Mouse (Mus musculus): Measurements from ENCODE around the gene Efna4.

Gene Efna4

DNA sequence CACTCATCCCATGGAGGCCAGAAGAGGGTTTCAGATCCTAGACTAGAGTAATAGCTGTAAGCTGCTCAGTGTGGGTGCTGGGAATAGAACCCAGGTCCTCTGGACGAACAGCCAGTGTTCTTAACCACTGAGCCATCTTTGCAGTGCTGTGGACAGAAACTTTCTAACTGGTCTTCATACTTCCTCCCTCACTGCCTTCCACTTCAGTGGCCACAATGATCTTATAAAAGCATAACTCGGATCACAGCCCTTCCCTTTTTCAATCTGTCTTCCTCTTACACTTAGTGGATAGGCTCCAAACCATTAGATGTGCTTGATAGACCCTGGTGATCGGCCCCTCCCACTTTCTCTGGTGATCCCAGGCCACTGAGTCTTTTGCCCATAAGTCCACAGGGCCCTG lies 22.4 kb upstream of the Efna4 start:
- no peak for DNase-seq

DNA sequence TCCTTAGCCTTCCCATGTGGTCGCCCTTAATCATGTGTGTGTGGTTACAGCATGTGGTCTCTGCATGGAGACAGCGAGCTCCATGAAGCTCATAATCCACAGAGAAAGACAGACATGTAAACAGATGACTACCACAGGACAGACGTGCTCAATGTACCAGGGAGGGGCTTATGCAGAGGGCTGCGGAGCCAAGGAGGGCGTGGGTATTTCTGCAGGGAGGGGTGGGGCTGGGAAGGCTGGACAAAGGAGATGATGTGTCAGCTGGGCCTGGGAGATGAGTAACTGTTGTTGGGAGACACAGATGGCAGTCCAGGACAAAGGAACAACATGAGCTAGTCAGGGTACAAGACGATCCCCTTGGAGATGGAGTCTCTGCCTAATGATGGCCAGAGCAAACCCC lies 21.8 kb upstream of the Efna4 start:
- no peak for DNase-seq

DNA sequence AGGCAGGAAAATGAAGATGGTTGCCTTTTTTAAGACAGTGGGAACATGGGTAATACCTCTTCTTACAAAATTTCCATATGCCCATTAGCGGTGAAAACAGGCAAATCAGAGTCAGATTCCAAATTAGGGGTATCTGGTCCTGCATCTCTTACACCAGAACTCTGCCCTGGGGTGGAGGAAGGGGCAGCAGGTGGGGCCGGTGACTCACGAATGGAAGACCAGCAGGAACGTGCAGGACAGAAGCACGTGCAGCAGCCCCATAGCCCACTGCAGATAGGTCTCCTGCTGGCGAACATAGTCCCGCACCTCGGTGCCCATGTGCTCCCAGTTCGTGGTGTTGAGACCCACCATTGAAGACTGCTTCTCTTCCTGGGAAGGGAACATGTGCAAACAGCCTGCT lies 18.2 kb upstream of the Efna4 start:
- no peak for DNase-seq

DNA sequence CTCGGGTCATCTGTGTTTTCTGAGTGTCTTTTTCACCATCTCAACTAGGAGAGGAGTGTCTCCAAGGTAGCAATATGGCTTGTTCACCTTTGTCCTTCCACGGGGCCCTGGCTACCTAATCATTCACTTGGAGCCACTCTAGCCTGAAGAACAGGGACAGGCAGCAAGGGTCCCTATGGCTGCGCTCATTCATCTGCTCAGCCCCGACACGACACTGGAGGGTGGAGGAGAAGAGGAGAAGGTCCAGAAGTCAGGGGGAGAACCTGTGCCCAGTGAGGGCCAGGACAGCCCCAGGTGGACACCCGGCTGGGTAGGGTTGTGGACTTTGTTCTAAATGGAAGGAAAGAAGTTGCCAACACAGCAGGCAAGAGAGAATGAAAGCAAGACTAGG lies 17.7 kb upstream of the Efna4 start:
- no peak for DNase-seq

DNA sequence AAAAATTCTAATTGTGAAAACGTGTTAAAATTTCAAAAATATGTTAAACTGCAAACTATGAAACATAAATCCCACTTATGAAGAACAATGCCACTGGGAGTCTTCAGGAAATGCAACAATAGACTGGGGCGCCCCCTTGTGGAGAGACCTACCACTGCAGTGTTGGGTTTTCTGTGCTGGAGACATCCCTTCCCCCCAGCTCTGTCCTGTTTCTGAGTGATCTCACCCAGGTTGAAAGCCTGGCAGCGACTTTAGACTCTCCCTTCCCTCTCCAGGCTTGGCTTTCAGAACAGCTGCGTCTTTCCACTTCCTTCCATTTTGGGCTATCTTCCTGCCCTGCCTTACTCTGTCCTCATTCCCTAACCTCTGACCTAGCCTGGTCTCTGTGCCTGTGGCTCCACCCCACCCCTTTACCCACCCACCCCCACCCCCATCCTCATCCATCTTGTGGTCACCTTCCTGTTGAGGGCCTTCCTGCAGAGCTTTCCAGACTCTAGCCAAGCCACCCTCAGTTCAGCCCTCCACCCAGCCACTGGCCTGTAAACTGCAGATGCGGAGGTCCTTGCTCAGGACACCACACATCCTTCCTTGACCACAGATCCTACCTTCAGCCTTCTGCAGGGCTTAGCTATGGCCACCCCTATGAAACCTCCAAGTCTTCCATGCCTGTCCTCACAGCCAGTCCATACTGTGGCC lies 17.1 kb upstream of the Efna4 start:
- DNase-seq = peak; percentile 84

DNA sequence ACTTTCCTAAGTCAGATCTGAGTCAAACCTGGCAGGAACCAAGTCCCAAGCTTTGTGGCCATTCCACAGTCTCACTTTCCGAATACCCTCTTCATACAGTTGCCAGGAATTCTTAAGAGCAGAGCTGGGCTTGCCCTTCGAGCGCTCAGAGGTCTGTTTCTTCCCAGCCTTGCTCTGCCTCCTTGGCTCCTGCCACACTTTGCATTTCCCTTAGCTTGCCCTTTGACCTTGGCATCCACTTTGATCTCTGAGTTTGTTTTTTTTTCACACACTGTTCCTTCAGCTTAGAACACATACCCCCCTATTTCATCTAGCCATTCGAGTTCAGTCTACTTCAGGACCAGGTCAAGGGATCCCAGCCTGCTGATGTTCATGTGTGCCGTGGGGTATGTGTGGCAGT lies 13.4 kb upstream of the Efna4 start:
- no peak for DNase-seq

DNA sequence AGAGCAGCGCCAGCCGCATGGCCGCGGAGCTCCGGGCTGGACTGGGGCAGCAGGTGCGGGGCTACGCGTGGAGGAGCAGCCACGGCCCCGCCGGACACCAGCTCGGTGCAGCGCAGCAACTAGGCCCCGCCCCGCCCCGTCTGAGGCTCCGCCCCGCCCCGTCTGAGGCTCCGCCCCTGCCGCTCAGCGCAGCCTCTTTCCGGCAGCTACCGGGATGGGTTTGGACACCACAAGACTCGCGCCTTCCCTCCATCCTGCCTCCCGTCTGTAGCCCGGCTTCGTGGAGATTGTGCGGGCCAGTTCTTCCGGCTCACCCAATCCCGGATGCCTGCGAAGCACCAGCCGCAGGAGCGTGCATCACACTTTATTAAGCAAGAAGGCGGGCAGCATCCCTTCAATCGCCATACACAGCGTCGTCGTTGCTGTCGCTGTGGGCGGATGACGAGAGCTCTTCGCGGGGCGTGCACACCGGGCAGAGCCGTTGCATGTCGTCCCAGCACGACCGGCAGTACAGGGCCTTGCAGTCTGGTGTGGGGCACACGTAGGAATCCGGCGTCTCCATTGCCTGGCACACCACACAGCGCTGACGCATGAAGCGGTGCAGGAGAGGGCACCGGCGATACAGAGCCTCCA lies 12.2 kb upstream of the Efna4 start, which contains the start of gene Adam15:
Adam15 (minus strand) TSS at position 128 of the 633 bp plus-strand sequence.
- peak; percentile 91 for DNase-seq

DNA sequence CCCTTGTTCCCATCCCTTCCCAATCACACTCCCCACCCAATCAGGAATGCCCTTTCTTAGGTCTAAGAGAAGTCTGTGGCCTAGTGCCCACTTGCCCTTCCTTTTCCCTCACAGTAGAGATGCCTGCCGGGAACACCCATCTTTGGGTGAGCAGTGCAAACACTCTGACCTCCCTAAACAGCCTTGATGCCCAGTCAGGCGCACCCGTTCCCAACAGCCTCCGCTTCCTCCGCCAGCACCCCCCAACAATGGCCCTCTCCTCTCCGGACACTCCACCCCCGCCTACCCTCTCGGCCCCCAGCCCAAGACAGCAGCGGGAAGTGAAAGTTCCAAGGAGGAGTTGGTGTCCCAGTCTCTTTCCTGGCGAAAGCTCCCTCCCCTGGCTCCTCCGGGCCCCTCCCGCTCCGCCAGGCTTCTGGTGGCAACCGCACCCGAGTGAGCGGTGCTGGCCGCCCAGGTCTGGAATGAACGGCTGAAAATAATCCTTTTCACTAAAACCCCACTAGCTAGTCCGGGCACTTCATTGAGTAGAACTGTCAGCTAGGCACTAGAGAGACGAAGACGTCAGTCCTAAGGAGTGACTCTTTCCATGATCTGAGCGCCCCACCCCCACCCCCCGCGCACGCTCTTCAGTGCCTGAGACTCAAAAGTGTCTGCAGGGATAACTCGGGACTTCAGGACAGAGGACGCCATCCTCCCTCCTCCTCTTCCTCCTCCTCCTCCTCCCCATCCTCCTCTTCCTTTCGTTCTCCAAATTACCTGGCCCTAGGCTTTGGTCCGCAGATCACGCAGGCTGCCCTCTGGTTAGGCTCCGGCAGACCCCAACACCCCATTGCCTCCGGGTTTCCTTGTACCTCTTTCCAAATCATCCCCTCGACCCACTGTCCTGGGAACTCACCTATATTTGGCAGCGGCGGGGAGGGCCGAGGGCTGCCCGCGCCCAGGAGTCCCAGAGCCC lies 11.4 kb upstream of the Efna4 start:
- DNase-seq = no peak

DNA sequence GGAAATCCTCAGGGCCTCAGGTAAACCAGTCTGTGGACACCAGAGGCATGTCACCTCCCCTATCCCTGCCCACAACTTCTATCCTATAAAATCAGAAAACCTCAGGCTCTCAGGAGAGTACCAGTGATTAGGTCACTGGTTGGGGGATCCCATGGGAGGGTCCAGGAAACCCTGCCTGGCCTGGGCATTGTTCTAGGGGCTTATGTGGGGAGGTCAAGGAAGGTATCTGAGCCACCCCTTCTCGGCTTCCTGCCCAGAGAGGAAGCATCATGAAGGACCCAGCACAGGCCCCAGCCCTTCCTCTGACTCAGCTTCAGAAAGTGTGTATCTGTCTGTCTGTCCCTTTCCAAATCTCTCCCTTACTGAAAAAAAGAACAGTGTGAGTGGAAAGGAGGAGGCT lies 10.1 kb upstream of the Efna4 start:
- no peak for DNase-seq

DNA sequence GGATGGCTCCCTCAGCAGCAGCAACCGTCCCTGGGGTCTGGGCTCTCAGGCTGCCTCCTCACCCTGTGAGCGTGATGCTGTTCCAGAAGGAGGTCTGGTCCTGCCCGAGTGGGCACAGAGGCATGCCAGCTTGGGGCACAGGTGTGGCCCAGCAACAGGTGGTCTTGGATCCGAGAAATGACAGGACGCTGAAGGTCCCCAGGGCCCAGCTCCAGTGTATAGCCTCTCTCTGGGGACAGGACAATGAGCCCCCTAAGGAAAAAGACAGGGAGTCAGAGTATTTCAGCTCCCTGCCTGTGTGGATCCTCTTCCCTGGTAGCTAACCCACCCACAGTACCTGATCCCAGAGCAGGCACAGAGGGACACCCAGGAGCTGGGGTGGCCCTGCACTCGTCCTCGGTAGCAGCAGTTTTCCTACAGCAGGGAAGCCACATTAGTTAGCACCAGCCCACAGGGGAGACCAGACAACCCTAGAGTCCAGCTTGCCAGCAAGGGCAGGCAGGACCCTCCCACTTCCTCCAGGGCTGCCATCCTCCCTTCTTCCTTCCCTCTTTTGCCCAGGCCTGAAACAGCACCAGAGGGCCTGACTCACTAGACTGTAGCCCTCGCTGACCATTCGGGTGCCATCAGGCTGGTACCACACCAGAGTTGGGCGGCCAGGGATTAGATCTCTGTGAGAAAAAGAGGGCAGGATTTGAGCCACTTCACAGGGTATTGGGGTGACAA lies 9.2 kb upstream of the Efna4 start:
- no peak for DNase-seq

DNA sequence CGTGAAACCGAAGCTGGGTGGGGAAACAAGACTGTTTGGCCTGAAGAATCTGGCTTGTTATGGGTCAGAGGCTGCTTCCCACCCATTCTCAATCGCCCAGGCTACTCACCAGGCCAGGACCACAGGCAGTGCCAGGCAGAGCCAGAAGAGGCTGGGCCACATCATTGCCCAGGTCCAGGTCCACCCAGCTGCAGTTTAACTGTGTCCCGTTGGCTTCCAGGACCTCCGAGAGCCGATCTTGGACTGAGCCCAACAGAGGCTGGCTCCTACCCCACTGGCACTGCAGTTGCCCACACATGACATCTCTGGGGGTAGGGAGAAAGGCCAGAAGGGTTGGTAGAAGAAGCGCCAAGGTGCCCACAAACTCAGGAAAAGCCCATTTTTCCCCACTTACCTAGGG lies 5.5 kb upstream of the Efna4 start:
- DNase-seq = no peak

DNA sequence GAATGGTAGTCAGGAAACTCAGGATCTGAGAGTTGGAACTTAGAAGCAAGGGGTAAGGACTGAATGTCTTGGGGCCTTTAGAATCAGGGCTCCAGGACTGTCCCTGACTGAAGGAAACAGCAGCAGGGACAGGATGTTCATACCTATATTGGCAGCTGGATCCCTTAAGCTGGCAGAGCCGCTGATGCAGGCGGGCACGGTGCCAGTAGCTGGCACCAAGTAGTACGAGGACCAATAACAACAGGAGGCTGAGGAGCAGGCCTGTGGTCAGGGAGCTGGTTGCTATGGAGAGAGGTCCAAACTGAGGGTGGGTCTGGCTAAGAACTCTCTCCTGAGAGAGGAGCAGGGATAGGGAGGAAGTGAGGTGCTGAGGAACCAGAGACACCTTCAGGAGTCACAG lies 4.0 kb upstream of the Efna4 start:
- no peak for DNase-seq

DNA sequence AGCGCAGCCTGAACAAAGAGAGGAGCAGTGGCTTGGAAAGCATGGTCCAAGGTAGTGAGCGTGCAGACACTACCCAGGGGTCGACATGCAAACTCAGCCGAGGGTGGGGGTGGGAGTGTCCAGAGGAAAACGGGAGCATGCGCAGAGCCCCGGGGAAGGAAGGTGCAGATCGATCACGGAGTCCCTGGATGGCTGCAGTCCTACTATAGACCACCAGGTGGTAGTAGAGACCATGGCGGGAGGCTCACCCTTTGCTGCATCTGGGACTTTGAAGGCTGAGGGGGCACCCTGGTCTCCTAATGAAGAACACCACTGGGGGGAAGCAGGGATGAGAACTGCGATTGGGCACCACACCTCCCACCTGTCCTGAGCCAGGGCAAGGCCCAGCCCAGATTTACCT lies 2.6 kb upstream of the Efna4 start:
- DNase-seq = peak; percentile 69

DNA sequence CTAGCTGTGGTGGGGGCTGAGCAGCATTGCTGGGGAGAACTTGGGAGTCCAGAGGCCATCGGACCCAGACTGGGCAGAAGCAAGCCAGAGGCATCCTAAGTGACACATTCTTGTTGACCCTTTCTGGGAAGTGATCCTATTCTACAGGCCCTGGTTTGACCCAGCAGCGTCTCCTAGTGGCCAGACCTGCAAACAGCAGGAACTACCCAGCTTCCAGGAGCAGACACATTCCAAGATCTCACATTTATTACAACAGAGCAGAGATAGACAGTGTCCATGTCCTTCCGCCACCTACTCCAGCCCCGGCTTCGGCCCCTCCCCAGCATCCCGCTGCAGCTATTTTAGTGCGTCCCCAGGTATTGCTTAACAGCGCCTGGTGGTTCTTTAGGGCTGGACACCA lies 1.6 kb upstream of the Efna4 start:
- peak; percentile 45 for DNase-seq

DNA sequence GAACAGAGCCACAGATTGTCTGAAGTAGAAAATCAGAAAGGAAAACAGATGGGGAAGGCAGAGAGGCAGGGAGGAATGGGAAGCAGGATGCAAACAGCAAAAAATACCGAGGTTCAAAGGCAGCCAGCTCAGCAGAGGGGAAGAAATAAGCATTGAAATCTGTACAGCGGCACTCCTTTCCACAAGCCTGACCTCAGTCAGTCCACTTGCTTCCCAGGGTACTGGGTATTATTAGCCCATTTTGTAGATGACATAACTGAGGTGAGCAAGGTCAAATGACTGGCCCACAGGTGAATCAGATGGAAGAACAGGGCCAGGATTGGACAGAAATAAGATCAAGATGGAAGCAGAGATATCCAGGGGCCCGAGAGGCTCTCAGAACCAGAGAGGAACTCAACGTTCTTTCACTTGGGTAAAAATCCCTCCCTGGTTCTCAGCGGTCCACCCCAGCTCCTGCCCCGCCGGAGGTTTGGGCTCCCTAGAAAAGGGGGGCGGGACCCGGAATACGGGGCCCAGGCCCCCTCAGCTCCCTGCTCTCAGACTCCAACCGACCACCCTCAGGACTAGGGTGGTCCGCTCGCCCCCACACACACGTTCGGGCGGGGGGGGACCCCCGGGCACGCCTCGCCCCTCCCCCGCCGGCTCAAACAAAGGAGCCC lies 637 bp downstream of the Efna4 start:
- DNase-seq = no peak

DNA sequence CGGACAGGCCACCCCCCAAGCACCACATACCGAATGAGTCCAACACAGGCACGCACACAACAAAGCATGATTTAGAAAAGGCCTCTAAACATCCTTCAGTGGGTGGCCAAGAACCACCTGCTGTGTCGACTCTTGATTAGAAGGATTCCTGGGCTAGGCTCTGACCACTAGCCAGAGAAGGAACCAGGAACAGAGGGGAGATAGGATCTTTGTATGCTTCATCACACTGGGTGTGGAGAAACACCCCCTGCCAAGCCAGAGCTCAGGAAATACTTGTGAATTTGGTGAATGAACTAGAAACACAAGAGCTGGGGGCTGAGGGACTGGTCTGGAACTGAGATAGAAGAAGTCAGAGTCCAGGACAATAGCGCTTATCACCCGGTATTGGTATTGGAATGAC lies 1.3 kb downstream of the Efna4 start:
- no peak for DNase-seq

DNA sequence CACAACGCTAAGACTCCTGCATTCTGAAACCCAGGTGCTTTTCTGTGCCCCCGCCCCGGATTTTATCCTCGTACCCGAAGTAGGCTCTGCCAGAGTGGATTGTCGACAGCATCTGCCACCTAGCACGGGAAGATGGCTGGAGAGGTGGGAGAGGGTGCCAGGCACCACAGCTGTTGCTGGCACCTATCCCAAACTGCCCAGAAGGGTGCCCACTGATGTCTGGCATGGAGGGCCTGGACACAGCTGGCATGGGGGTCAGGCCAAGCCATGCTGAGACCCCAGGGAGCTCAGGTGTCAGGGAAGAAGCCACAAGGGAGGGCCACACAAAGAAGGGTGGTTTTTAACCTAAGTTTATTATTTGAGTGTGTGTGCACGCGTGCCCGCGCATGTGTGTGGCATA lies 4.8 kb downstream of the Efna4 start:
- no peak for DNase-seq

DNA sequence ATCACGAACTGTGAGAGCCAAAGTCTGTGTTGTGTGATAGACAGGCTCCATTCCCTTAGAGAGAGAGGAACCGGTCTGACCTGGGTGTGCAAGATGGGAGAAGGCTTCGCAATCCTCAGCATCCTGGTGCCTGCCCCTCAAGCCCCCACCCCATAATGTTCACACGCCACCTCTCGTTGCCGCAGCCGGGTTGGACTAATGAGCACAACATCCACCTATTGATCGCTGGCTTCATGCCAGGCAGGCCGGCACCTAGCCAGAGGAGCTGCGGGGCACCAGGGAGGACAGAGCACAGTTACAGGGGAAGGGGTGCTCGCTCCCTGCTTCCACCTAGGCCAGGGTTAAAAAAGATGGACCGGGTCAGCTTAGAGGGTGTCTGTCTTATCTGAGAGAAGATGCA lies 5.4 kb downstream of the Efna4 start:
- DNase-seq = no peak

DNA sequence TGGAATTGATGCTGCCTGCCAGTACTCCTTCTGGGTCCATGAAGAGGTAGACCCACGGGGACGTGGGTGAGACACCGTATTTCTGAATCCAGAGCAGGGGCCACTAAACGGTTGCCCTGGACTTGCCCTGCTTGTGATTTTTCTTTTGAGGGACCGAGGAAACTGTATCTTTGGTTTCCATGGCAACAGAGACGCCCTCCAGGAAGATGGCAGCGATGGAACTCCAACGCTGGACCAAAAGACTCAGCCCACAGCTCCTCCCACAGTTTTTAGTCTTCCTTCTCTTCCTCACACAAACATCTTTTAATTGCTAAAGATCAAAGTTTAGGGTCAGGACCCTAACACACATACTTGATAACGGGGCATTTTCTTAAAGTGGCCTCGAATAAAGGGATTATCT lies 5.8 kb downstream of the Efna4 start:
- DNase-seq = no peak

DNA sequence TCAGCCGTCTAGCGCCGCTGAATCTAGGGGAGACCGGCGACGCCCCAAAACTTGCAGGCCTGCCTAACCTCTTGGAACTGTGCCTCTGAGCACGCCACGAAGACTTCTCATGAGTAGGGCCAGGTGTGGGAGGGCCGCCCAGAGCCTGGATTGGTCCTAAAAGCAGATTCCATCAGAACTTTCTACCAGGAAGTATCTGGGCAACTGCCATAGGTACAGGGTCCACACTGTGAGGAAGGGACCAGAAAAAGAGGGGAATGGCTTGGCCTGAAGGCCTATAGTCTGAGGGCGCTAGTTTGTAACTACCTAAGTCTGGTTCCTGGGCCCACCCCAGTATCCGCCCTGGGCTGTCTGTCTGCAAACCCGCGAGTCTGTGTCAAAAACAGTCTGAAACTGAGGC lies 6.3 kb downstream of the Efna4 start:
- no peak for DNase-seq

DNA sequence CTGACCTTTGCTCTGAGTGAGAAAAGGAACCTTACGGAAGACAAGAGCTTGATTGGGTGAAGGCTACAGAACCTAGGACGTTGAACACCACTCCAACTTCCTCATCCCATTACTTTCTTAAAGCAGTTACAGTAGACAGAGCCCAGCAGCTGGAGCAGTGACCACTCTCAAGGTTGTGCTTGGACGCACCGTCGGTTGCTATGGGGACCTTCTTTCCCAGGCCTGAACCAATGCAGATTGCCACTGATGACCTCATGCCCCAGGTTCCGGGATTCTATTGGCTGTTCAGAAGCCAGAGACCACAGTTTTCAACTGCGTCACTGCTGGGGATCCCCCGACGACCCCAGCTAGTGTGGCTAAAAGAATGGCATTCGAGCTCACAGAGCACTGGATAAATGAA lies 6.9 kb downstream of the Efna4 start:
- DNase-seq = no peak

DNA sequence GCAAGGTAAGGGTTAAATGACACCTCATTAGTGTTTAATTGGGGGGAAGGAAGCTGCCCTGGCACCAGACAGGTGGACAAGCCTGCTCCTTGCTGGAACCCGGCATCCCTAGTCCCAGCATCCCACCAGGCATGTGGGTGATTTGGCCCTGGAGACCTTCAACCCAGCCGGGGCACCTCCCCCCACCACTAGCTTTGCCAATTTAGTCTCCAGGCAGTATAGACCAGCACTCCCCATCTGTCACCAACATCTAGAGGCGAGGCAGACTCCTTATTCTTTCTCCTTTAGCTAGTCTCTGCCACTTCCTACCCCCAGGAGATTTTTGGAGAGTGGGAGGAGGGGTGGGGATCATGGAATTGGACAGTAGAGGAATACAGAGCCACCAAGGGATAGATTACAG lies 7.5 kb downstream of the Efna4 start:
- no peak for DNase-seq

DNA sequence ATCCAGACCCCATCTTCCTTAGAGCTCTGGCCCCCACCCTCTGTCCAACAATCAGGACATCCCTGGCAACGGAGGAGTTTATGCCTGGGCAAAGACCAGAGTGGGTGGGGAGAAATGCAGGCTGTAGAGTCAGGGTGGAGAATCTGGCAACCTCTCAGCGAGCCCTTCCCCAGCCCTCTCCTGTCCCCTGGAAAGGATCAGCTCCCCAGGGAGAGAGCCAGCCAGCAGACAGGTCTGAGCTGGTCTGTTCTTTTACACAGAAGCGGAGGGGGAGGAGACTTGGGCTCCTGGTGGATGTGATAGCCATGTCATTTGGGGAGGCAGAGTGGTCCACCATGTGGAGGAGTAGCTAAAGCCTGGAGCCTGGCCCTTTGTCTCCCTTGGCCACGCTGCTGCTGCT lies 9.2 kb downstream of the Efna4 start:
- no peak for DNase-seq
